Mouse (Mus musculus) E14TG2a.4 (cell line): ENCODE data around the gene Tsen54.

Source experiments
- CTCF ChIP-seq: conservative IDR thresholded peaks from 2 replicates; pipeline ENCODE4 v1.5.1; 2014; ENCODE audit warnings: low read length
- NANOG ChIP-seq: IDR thresholded peaks from 2 replicates; pipeline ENCODE4 v1.6.1; 2014; ENCODE audit warnings: borderline replicate concordance, low read length, mixed read lengths
- POU5F1 ChIP-seq: IDR thresholded peaks from 2 replicates; pipeline ENCODE4 v1.6.1; 2014; ENCODE audit warnings: low read length, borderline replicate concordance

- no peak for TF ChIP-seq CTCF
- TF ChIP-seq POU5F1, result no peak
- no peak for TF ChIP-seq NANOG
Observed at GRCm38 (mm10) chr11:115796898-115797297, 17.6 kb upstream of the Tsen54 start.
